Mouse (Mus musculus) forebrain, postnatal 0 days (tissue): ENCODE results near the gene Ntrk3. TPM values are rescaled to one million over a fixed set of nuclear protein-coding genes. Genes with fewer than 3 reads are reported as not detected.

Experiments used
- ATAC-seq: fragments of 200-750 bp; cut with Nextera tagmentation; 2 replicates; pipeline ENCODE4 v1.8.0; 2017; ENCODE audit warnings: mild to moderate bottlenecking, moderate library complexity
- DNase-seq: peaks from one replicate; pipeline ENCODE4 v3.0.0-alpha.2; 2015
- H3K27ac ChIP-seq: fragments of 300-500 bp; sonication (generic); 2 replicates; pipeline ENCODE4 v1.5.1; 2014; ENCODE audit warnings: low read depth, mild to moderate bottlenecking, antibody characterized with exemption, low read length, moderate library complexity, mixed read lengths
- H3K27me3 ChIP-seq: fragments of 300-500 bp; sonication (generic); 2 replicates; pipeline ENCODE4 v1.6.1; 2014; ENCODE audit warnings: mild to moderate bottlenecking, low read length, mixed read lengths; ENCODE audit not compliant: insufficient read depth
- H3K36me3 ChIP-seq: fragments of 300-500 bp; sonication (generic); 2 replicates; pipeline ENCODE4 v1.6.1; 2014; ENCODE audit warnings: mild to moderate bottlenecking, moderate library complexity; ENCODE audit not compliant: insufficient read depth
- H3K4me1 ChIP-seq: fragments of 300-500 bp; sonication (generic); 2 replicates; pipeline ENCODE4 v1.6.1; 2014; ENCODE audit warnings: antibody characterized with exemption; ENCODE audit not compliant: insufficient read depth
- H3K4me2 ChIP-seq: fragments of 300-500 bp; sonication (generic); 2 replicates; pipeline ENCODE4 v1.6.1; 2014; ENCODE audit warnings: low read depth, mild to moderate bottlenecking, moderate library complexity
- H3K4me3 ChIP-seq: fragments of 300-500 bp; sonication (generic); 2 replicates; pipeline ENCODE4 v1.5.1; 2014; ENCODE audit warnings: low read depth, low read length, mixed read lengths
- H3K9ac ChIP-seq: fragments of 300-500 bp; sonication (generic); 2 replicates; pipeline ENCODE4 v1.6.1; 2014; ENCODE audit warnings: mild to moderate bottlenecking
- H3K9me3 ChIP-seq: fragments of 300-500 bp; sonication (generic); 2 replicates; pipeline ENCODE4 v1.6.1; 2016; ENCODE audit warnings: low read length
- CTCF ChIP-seq: sonication (generic); IDR thresholded peaks from 2 replicates; pipeline ENCODE4 v1.5.1; 2016; ENCODE audit warnings: antibody characterized with exemption, control low read depth, low read depth
- WGBS: fragments of 180-500 bp; shearing (Covaris S2); extraction: QIAGEN DNeasy Blood & Tissue Kit; methylation state at CpG from one replicate; pipeline ENCODE4 v1.1.7; 2014; 5-methylcytosine and 5-hydroxymethylcytosine counted together
- polyA plus RNA-seq: library from polyadenylated mRNA; unstranded; fragments of >200 nt; fragmentation: Nextera tagmentation; extraction: Ambion mirVana; gene quantifications from 2 replicates; pipeline ENCODE4 v1.2.1, GENCODE M21; 2015
- total RNA-seq: library from RNA; depleted of rRNA; stranded (reverse); fragments of >200 nt; gene quantifications from 2 replicates; pipeline ENCODE4 v1.2.3, GENCODE M21; 2014

The Ntrk3 gene
- total and polyA plus RNA-seq, 2 experiments from 2014 or later = 28.5 to 90.1 TPM

GRCm38 (mm10) chr7:78767929-78768531 is 30.2 kb upstream of the Ntrk3 start:
- no peak overlapping the region for H3K4me2 ChIP-seq
- H3K27me3 ChIP-seq = no peaks in the 10 kb centered on the region
- H3K27ac ChIP-seq = no peak overlapping the region
- H3K9me3 ChIP-seq = no peaks in the 10 kb centered on the region
- DNase-seq (no peak), ATAC-seq (peak; percentile 30)
- WGBS = 75% methylated on average over 12 of the region's 12 CpGs
- no peak overlapping the region for H3K4me3 ChIP-seq
- no peak for TF ChIP-seq CTCF
- no peak overlapping the region for H3K9ac ChIP-seq
- H3K36me3 ChIP-seq = no peaks in the 10 kb centered on the region; the same call in 1 of the 2 replicates
- H3K4me1 ChIP-seq = peaks cover 4% of the 10 kb centered on the region; the same call in 1 of the 2 replicates

GRCm38 (mm10) chr7:78766019-78766683 is 28.3 kb upstream of the Ntrk3 start:
- WGBS = 20% methylated on average over 18 of the region's 18 CpGs

DNA sequence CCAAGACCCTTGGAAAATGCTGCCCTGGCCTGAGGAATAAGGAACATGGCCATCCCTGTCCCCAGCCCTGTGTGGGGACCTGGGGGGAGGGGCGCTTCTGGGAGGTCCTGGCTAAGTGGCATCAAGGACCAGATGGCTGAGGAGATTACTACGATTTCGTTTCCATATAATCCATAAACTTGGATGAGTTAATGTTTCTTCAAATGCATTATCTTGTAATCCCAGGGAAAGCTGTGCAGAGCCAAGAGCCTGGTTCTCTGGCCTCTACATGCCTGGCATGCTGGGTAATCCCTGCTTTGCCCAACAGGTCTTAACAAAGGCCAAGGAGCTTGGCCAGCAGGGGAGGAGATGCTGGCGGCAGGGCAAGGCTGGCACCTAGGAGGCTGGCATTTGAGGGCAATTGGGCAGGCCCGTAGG is 27.4 kb upstream of the Ntrk3 start:
- no peaks in the 10 kb centered on the region for H3K36me3 ChIP-seq
- H3K4me2 ChIP-seq = no peak overlapping the region
- H3K9ac ChIP-seq = no peak overlapping the region
- H3K27ac ChIP-seq = no peak overlapping the region
- no peaks in the 10 kb centered on the region for H3K9me3 ChIP-seq
- TF ChIP-seq CTCF = no peak
- no peak overlapping the region for H3K4me3 ChIP-seq
- no peaks in the 10 kb centered on the region for H3K27me3 ChIP-seq
- 49% methylated on average over 5 of the region's 5 CpGs for WGBS
- peaks cover 4% of the 10 kb centered on the region; the same call in 1 of the 2 replicates for H3K4me1 ChIP-seq
- ATAC-seq (no peak), DNase-seq (no peak)

More at GRCm38 (mm10) chr7:78766019-78766683, 28.3 kb upstream of the Ntrk3 start:
- peak; percentile 94 for DNase-seq
- H3K4me3 ChIP-seq = no peak overlapping the region; the same call in 1 of the 2 replicates
- TF ChIP-seq CTCF = peak; percentile 99
- peak overlapping the region; percentile 27 for H3K4me2 ChIP-seq
- ATAC-seq = peak; percentile 88
- no peaks in the 10 kb centered on the region for H3K36me3 ChIP-seq
- no peak overlapping the region for H3K27ac ChIP-seq
- H3K4me1 ChIP-seq = peaks cover 4% of the 10 kb centered on the region; the same call in 1 of the 2 replicates
- H3K9ac ChIP-seq = no peak overlapping the region
- no peaks in the 10 kb centered on the region for H3K27me3 ChIP-seq
- H3K9me3 ChIP-seq = no peaks in the 10 kb centered on the region

GRCm38 (mm10) chr7:78763801-78764200 is 26.0 kb upstream of the Ntrk3 start:
- ATAC-seq (no peak), DNase-seq (no peak)
- peaks cover 4% of the 10 kb centered on the region; the same call in 1 of the 2 replicates for H3K4me1 ChIP-seq
- 90% methylated on average over 3 of the region's 3 CpGs for WGBS
- no peaks in the 10 kb centered on the region for H3K9me3 ChIP-seq
- TF ChIP-seq CTCF = no peak
- H3K9ac ChIP-seq = no peak overlapping the region
- no peaks in the 10 kb centered on the region for H3K27me3 ChIP-seq
- H3K36me3 ChIP-seq = no peaks in the 10 kb centered on the region
- no peak overlapping the region for H3K4me2 ChIP-seq
- H3K4me3 ChIP-seq = no peak overlapping the region
- H3K27ac ChIP-seq = no peak overlapping the region

DNA sequence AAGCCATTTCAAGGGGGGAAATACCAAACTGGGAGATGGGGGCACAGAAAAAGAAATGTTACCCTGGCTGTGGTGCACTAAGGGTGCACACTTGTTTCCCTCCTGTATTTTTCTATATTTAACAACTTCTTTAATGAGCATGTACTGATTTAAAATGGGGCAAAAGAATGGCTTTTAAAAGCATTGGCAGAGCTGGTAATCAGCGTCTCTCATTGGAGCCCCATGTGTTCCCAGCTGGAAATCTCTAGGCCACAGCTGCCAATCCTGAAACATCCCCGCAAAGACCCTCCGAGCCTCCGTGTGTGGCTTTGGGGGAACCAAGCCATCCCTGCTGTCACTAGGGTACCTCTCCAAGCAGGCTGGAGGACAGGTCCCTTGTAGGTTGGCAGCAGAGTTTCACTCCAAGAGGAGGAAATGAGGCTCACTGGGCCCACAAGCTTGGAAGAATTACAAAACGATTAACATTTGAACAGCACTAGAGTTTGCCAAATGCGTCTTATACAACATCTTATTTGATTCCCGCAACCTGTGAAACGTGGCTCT is 16.7 kb upstream of the Ntrk3 start:
- peak; percentile 67 for ATAC-seq
- Histone ChIP-seq H3K4me3 (no peak overlapping the region), H3K36me3 (no peaks in the 10 kb centered on the region), H3K9me3 (no peaks in the 10 kb centered on the region), H3K27ac (peak overlapping the region; percentile 71), H3K9ac (no peak overlapping the region), H3K27me3 (no peaks in the 10 kb centered on the region), H3K4me1 (0 out of 2 replicates have a peak, but pooled peaks cover 5% of the 10 kb centered on the region), H3K4me2 (no peak overlapping the region)
- 22% methylated on average over 8 of the region's 8 CpGs for WGBS
- TF ChIP-seq CTCF = no peak
- DNase-seq = peak; percentile 72

DNA sequence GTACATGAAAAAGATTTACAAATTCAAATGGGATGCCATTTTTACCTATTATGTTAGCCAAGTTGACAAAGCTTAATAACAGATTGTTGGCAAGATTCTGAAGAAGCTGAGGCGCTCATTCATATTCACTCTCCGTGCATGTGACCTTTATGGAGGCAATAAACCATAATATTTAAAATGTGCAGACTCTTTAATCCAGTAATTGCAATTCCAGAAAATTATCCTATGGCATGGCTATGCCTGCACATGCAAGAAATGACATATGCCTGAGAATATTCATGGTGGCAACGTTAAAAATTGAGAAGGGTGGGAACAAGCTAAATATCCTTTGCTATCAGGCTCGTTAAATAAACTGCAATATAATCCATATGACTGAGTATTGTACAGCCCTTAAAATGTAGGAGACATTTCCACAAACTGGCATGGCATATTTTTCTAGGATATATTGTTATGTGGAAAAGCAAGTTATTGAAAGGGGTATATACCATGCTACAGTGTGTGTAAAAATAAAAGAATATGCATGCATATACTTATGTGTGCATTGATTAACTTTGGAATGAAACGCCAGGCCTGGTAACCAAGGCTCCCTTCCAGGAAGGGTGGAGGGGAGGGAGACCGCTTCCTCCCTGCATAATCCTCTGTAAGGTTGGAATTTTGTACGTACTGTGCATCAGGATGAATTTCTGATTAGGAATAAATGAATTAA is 16.1 kb upstream of the Ntrk3 start:
- no peak overlapping the region for H3K4me3 ChIP-seq
- no peaks in the 10 kb centered on the region for H3K27me3 ChIP-seq
- no peak for TF ChIP-seq CTCF
- WGBS = 37% methylated on average over 7 of the region's 7 CpGs
- H3K27ac ChIP-seq = peak overlapping the region; percentile 71
- no peaks in the 10 kb centered on the region for H3K36me3 ChIP-seq
- no peak overlapping the region for H3K4me2 ChIP-seq
- peak; percentile 82 for ATAC-seq
- peak; percentile 60 for DNase-seq
- H3K4me1 ChIP-seq = 0 out of 2 replicates have a peak, but pooled peaks cover 5% of the 10 kb centered on the region
- H3K9me3 ChIP-seq = no peaks in the 10 kb centered on the region
- H3K9ac ChIP-seq = no peak overlapping the region
